Mouse (Mus musculus): ENCODE data around the gene Ntrk3. TPM values are rescaled to one million over a fixed set of nuclear protein-coding genes. Genes with fewer than 3 reads are reported as not detected.

The Ntrk3 gene
- 16.4 and 21.6 TPM in 2 replicates for polyA plus RNA-seq (2014; fragmentation: Nextera tagmentation; extraction: Ambion mirVana)

DNA sequence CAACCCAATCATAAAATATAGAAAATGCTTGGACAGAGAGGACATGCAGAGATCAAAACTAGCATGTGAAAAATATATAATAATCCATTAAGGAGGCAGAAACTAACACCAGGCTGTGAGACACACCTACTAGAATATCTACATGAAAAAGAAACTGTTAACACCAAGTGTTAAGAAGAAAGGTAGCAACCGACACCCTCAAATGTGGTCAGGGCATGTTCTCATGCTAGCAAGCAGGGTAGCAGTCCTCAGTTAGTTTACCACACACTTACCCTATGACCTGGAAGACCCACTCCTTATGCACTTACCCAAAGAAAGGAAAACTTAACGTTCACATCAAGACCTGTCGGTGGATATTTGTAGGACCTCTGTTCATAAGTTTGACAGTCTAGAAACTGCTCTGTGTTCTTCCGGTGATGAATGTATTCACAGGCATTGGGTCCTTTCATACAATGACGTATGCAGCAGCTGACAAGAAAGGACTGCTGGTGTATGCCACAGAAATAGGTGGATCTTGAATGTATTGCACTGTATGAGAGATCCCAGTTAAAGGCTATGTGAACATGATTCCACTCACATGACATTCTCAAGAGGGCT lies at the start of gene Ntrk3:
Gene Ntrk3 (minus strand): TSS at position 399 of the 597 bp plus-strand sequence.
- H3K27ac ChIP-seq (ENCODE audit: low read depth, low read length): no peak within 1 kb of the TSS
- H3K36me3 ChIP-seq (ENCODE audit: control insufficient read depth, insufficient read depth, low read length): no peaks in the 10 kb centered on the region
- H3K9ac ChIP-seq (ENCODE audit: low read length): no peak within 1 kb of the TSS
- WGBS: 83% methylated on average over 5 of the region's 5 CpGs
- H3K4me1 ChIP-seq (ENCODE audit: control insufficient read depth, insufficient read depth, low read length): no peaks in the 10 kb centered on the region
- no peak for ATAC-seq
- DNase-seq (ENCODE audit: low spot score): no peak
- H3K9me3 ChIP-seq (replicated peaks; ENCODE audit: control insufficient read depth, low read length): no peaks in the 10 kb centered on the region
- no peak within 1 kb of the TSS for H3K4me3 ChIP-seq (ENCODE audit: low read depth, low read length)
- no peak within 1 kb of the TSS for H3K4me2 ChIP-seq (ENCODE audit: low read length)
- H3K27me3 ChIP-seq (replicated peaks; ENCODE audit: control insufficient read depth, insufficient read depth, low read length): no peaks in the 10 kb centered on the region

DNA sequence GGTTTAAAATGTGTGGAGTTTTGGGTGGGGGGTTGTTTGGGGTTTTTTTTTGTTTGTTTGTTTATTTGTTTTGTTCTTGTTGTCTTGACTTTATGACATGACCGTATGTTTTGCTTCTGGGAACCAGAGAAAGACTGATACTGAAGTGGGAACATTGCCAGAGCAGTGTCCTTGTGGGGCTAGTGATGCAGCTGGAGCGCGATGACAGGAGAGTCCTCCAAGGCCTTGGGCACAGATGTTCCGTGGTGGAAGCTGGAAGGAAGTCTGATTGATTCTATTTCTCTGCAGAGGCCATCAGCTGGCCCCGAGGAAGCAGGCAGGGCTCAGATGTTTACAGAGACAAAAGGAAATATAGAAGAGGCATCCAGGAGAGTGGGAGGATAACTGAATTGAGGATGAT lies 48.1 kb upstream of the Ntrk3 start:
- 81% methylated on average over 5 of the region's 5 CpGs for WGBS
- Histone ChIP-seq H3K9ac (ENCODE audit: low read length) (no peak overlapping the region), H3K9me3 (replicated peaks; ENCODE audit: control insufficient read depth, low read length) (no peaks in the 10 kb centered on the region), H3K27ac (ENCODE audit: low read depth, low read length) (no peak overlapping the region), H3K4me1 (ENCODE audit: control insufficient read depth, insufficient read depth, low read length) (peaks cover 9% of the 10 kb centered on the region), H3K4me3 (ENCODE audit: low read depth, low read length) (no peak overlapping the region), H3K27me3 (replicated peaks; ENCODE audit: control insufficient read depth, insufficient read depth, low read length) (no peaks in the 10 kb centered on the region), H3K4me2 (ENCODE audit: low read length) (no peak overlapping the region), H3K36me3 (ENCODE audit: control insufficient read depth, insufficient read depth, low read length) (peaks cover 30% of the 10 kb centered on the region)
- ATAC-seq (no peak), DNase-seq (ENCODE audit: low spot score) (no peak)

DNA sequence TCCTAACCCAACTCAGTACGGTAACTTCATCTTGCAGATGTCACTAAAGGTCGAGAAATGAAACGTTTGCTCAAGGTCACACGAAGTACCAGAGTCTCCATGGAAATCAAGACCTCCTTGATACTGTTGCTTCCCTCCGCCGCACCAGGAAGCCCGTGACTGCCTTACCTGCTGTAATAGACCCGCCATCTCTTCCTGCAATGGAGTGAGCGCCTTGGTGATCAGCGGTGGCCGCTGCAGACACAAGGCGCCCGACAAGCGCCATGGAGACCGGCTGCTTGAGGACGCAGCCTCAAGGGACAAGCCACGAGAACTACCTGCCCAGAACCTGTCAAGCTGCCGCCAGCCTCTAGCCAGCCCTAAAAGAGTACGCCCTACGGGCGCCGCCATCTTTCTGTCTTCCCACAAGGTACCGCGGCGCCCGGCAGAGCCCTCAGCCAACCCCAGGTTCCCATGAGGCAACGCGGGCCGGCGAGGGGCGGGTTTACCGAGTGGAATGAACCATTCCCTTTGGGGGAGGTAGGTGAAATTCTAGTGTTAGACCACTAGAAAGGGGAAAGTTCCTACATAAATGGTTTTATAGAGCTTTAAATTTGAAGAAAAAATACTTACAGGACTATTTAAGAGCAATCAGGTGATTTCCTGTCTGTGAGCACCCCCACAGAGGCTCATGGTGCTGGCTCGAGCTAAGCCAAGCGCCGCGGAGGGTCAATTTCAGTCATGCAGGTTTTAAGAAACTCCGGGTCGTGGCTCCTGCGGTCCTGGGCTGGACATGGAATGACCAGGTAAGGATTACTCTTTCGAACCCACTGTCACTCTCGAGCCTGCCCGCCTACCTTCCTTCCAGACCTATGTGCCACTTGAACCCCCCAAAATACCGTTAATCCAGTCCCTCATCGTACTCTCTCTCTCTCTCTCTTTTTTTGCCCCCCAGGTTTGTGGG lies 45.1 kb upstream of the Ntrk3 start, which contains the start of the genes Mrps11 and Mrpl46:
Gene Mrps11 (plus strand): TSS at position 481 of the 943 bp plus-strand sequence.
Gene Mrpl46 (minus strand): TSS at position 893 of the 943 bp plus-strand sequence.
- under 1% methylated on average over 44 of the region's 44 CpGs for WGBS
- Histone ChIP-seq H3K4me3 (ENCODE audit: low read depth, low read length) (peak within 1 kb of the TSS; percentile 88), H3K4me2 (ENCODE audit: low read length) (peak within 1 kb of the TSS; percentile 84), H3K27ac (ENCODE audit: low read depth, low read length) (peak within 1 kb of the TSS; percentile 30; the same call in 1 of the 2 replicates), H3K4me1 (ENCODE audit: control insufficient read depth, insufficient read depth, low read length) (peaks cover 9% of the 10 kb centered on the region), H3K9ac (ENCODE audit: low read length) (peak within 1 kb of the TSS; percentile 75), H3K36me3 (ENCODE audit: control insufficient read depth, insufficient read depth, low read length) (peaks cover 27% of the 10 kb centered on the region), H3K9me3 (replicated peaks; ENCODE audit: control insufficient read depth, low read length) (no peaks in the 10 kb centered on the region), H3K27me3 (replicated peaks; ENCODE audit: control insufficient read depth, insufficient read depth, low read length) (no peaks in the 10 kb centered on the region)
- ATAC-seq (peak; percentile 100), DNase-seq (ENCODE audit: low spot score) (peak; percentile 94)

DNA sequence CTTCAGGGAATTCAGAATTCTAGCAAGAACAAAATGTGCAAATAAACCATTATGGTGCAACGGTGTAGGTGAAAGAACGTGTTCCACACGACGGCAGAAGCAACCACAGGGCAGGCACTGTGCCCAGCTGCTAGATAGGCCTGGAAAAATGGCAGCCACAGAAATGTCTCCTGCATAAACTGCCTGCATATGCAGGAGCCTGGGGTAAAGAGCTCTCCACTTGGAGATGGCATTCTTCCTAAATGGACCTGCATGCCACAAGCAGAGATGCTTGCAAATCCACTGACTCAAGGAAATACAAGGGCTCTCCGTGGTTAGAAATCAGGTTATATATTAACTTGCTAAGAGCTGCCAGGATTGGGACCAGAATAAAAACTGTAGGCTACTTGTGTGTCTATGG lies 40.9 kb upstream of the Ntrk3 start:
- ATAC-seq (no peak), DNase-seq (ENCODE audit: low spot score) (no peak)
- H3K36me3 ChIP-seq (ENCODE audit: control insufficient read depth, insufficient read depth, low read length): peaks cover 59% of the 10 kb centered on the region
- H3K4me1 ChIP-seq (ENCODE audit: control insufficient read depth, insufficient read depth, low read length): peaks cover 7% of the 10 kb centered on the region
- no peaks in the 10 kb centered on the region for H3K9me3 ChIP-seq (replicated peaks; ENCODE audit: control insufficient read depth, low read length)
- H3K4me2 ChIP-seq (ENCODE audit: low read length): no peak overlapping the region
- H3K4me3 ChIP-seq (ENCODE audit: low read depth, low read length): no peak overlapping the region
- no peaks in the 10 kb centered on the region for H3K27me3 ChIP-seq (replicated peaks; ENCODE audit: control insufficient read depth, insufficient read depth, low read length)
- WGBS: 95% methylated on average over 5 of the region's 5 CpGs
- H3K9ac ChIP-seq (ENCODE audit: low read length): no peak overlapping the region
- H3K27ac ChIP-seq (ENCODE audit: low read depth, low read length): no peak overlapping the region

DNA sequence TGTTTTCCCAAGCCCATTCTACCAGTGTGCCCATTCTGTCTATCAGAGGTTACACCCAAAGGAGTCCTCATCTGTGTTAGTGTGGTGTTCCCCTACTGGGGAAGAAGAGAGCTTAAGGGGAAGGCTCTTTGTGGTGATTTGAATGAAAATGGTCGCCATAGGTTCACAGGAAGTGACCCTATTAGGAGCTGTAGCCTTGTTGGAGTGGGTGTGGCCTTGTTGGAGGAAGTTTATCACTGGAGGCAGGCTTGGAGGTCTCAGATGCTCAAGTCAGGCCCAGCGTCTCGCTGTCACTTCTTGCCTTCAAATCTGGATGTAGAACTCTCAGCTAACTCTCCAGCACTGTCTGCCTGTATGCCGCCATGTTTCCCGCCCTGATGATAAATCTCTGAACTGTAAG lies 33.1 kb upstream of the Ntrk3 start:
- DNase-seq (ENCODE audit: low spot score) (no peak), ATAC-seq (no peak)
- no peak overlapping the region for H3K9ac ChIP-seq (ENCODE audit: low read length)

DNA sequence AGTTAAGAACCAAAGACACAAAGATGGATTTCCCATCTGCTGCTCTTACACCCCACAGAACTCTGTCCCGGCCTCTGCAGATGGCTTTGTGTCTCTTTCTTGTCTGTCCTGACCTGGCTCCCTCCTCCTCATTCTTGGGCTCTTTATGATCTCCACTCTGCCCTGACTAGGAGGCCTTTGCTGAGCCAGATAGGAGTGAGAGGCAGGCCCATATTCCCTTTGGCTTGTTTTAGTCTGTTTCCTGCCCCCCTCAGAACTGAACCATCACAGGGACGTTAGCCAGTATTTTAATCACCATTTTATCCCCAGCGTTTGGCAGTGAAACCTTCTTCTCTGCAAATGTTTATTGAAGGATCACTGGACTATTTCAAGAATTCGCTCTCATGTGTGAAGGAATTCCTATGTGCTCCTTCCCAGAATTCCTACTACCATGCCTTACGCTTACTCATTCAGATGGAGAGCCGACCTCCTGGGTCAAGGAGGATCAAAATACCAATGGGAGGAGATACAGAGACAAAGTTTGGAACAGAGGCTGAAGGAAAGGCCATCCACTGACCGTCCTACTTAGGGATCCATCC lies 31.4 kb upstream of the Ntrk3 start:
- Histone ChIP-seq H3K36me3 (ENCODE audit: control insufficient read depth, insufficient read depth, low read length) (peaks cover 14% of the 10 kb centered on the region), H3K27ac (ENCODE audit: low read depth, low read length) (no peak overlapping the region), H3K27me3 (replicated peaks; ENCODE audit: control insufficient read depth, insufficient read depth, low read length) (no peaks in the 10 kb centered on the region), H3K9me3 (replicated peaks; ENCODE audit: control insufficient read depth, low read length) (no peaks in the 10 kb centered on the region), H3K4me2 (ENCODE audit: low read length) (no peak overlapping the region), H3K4me1 (ENCODE audit: control insufficient read depth, insufficient read depth, low read length) (no peaks in the 10 kb centered on the region), H3K4me3 (ENCODE audit: low read depth, low read length) (no peak overlapping the region), H3K9ac (ENCODE audit: low read length) (no peak overlapping the region)
- ATAC-seq (no peak), DNase-seq (ENCODE audit: low spot score) (no peak)
- 81% methylated on average over 7 of the region's 7 CpGs for WGBS

More for the DNA sequence above, 33.1 kb upstream of the Ntrk3 start:
- Histone ChIP-seq H3K4me1 (ENCODE audit: control insufficient read depth, insufficient read depth, low read length) (no peaks in the 10 kb centered on the region), H3K36me3 (ENCODE audit: control insufficient read depth, insufficient read depth, low read length) (peaks cover 31% of the 10 kb centered on the region), H3K27me3 (replicated peaks; ENCODE audit: control insufficient read depth, insufficient read depth, low read length) (no peaks in the 10 kb centered on the region), H3K4me2 (ENCODE audit: low read length) (no peak overlapping the region), H3K9me3 (replicated peaks; ENCODE audit: control insufficient read depth, low read length) (no peaks in the 10 kb centered on the region), H3K4me3 (ENCODE audit: low read depth, low read length) (no peak overlapping the region), H3K27ac (ENCODE audit: low read depth, low read length) (no peak overlapping the region)
- 84% methylated on average over 5 of the region's 5 CpGs for WGBS

DNA sequence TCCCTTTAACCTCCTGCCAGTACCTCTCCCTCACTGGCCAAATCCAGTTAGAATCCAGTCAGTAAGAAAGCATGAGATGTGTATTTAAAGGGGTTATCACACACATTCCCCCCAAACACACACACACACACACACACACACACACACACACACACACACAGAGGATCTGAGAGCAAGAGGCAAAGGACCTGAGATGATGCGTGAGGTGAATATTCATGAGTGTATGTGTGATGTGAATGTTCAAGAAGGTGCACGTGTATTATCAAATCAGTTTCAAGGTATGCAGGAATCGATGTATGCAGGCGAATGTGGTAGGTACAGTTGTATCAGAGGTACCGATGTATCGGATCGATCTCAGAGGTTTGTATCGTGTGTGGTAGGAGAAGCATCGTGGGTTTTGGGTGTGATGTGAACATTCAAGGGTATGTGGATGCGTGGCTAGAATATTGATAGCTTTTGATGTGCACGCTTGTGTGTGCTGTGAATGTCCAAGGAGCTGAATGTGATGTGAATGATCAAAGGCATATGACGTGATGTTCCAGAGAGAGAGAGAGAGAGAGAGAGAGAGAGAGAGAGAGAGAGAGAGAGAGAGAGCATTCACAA lies 30.2 kb upstream of the Ntrk3 start:
- Histone ChIP-seq H3K36me3 (ENCODE audit: control insufficient read depth, insufficient read depth, low read length) (peaks cover 3% of the 10 kb centered on the region; the same call in 1 of the 2 replicates), H3K27ac (ENCODE audit: low read depth, low read length) (no peak overlapping the region), H3K27me3 (replicated peaks; ENCODE audit: control insufficient read depth, insufficient read depth, low read length) (no peaks in the 10 kb centered on the region), H3K4me1 (ENCODE audit: control insufficient read depth, insufficient read depth, low read length) (no peaks in the 10 kb centered on the region), H3K9ac (ENCODE audit: low read length) (no peak overlapping the region), H3K9me3 (replicated peaks; ENCODE audit: control insufficient read depth, low read length) (no peaks in the 10 kb centered on the region), H3K4me3 (ENCODE audit: low read depth, low read length) (no peak overlapping the region), H3K4me2 (ENCODE audit: low read length) (no peak overlapping the region)
- ATAC-seq (no peak), DNase-seq (ENCODE audit: low spot score) (no peak)
- 81% methylated on average over 12 of the region's 12 CpGs for WGBS

DNA sequence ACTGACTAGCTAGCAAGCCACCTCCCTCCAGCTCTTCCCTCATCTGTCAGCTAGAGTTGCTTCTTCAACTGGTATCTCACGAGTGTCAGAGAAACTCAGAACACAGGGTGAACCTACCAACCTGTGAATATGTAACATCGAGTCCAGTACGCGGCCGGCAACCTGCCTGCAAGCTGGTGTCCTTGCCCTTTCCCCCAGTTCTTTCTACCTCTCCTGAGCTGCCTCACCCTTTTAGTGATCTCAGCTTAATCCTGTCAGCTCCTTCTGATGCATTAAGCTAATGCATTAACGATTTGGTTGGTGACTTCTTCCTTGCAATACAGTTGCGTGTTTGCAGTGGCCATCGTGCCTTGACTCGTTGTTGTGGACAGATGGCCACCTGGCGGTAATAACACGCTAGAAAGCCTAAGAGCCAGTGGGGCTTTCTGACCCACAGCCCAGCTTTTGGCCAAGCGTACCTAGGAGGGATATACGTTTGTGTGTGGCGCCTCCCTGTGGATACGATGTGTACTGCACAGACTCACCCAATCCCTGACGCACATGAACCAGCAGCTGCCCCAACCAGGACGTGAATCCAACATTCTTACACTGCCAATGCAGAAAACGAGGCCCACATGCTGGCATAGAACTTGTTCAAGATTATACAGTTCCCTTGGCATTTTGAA lies 28.3 kb upstream of the Ntrk3 start:
- Histone ChIP-seq H3K4me3 (ENCODE audit: low read depth, low read length) (no peak overlapping the region), H3K4me2 (ENCODE audit: low read length) (peak overlapping the region; percentile 29), H3K27me3 (replicated peaks; ENCODE audit: control insufficient read depth, insufficient read depth, low read length) (no peaks in the 10 kb centered on the region), H3K9me3 (replicated peaks; ENCODE audit: control insufficient read depth, low read length) (no peaks in the 10 kb centered on the region), H3K36me3 (ENCODE audit: control insufficient read depth, insufficient read depth, low read length) (no peaks in the 10 kb centered on the region), H3K4me1 (ENCODE audit: control insufficient read depth, insufficient read depth, low read length) (no peaks in the 10 kb centered on the region), H3K27ac (ENCODE audit: low read depth, low read length) (no peak overlapping the region), H3K9ac (ENCODE audit: low read length) (no peak overlapping the region)
- WGBS: 20% methylated on average over 18 of the region's 18 CpGs
- ATAC-seq: peak; percentile 84
- peak; percentile 90 for DNase-seq (ENCODE audit: low spot score)
